Mouse (Mus musculus) erythroblast, adult 5-6 weeks (primary cell): ENCODE data around the gene 2010106E10Rik. TPM values are rescaled to one million over a fixed set of nuclear protein-coding genes. Genes with fewer than 3 reads are reported as not detected.

Experiments used
- ATAC-seq: replicated peaks from 2 replicates; pipeline ENCODE4 v1.8.0; 2016; ENCODE audit warnings: moderate number of reproducible peaks, mild to moderate bottlenecking, moderate TSS enrichment, inconsistent platforms; ENCODE audit not compliant: poor library complexity, low FRiP score, severe bottlenecking
- total RNA-seq, 2 experiments: library from RNA; stranded (forward) in 1 of 2; stranded (reverse) in 1 of 2; fragments of 150-400 nt in 1 of 2; fragments of 200-764, 138-1000 nt in 1 of 2; gene quantifications; 2 replicates each; pipeline versions ENCODE4 v1.2.3 to v1.2.4; 2015 to 2017; ENCODE audit warnings: low replicate concordance in 2 of 2

The 2010106E10Rik gene
- total RNA-seq (2015; ENCODE audit: low replicate concordance) (not detected in 2 replicates), total RNA-seq (2017; ENCODE audit: low replicate concordance) (not detected in 2 replicates)

GRCm38 (mm10) chrX:112494974-112495373 lies at the start of gene 2010106E10Rik:
TSS of gene 2010106E10Rik (plus strand) at chrX:112495274.
- no peak for ATAC-seq

GRCm38 (mm10) chrX:112505651-112506050 lies 10.6 kb downstream of the 2010106E10Rik start:
- no peak for ATAC-seq

GRCm38 (mm10) chrX:112524755-112525154 lies 29.7 kb downstream of the 2010106E10Rik start:
- no peak for ATAC-seq

- ATAC-seq = no peak
These were observed 48.0 kb downstream of the 2010106E10Rik start for GRCm38 (mm10) chrX:112543115-112543514.

- no peak for ATAC-seq
These were observed 72.6 kb downstream of the 2010106E10Rik start for GRCm38 (mm10) chrX:112567716-112568115.

GRCm38 (mm10) chrX:112600511-112601305 lies 105.6 kb downstream of the 2010106E10Rik start, which contains the start of gene Zfp711:
TSS of gene Zfp711 (plus strand) at chrX:112600526.
- no peak for ATAC-seq

- ATAC-seq = no peak
These were observed 106.4 kb downstream of the 2010106E10Rik start for GRCm38 (mm10) chrX:112601306-112602120.

Other genes with a start within 250 kb of the 2010106E10Rik start
- 0.77 and 4.2 TPM in 2 replicates for gene Apool, start 183.9 kb upstream of the 2010106E10Rik start, total RNA-seq (2015; ENCODE audit: low replicate concordance)
- 7.8 and 9.1 TPM in 2 replicates for gene Apool, start 183.9 kb upstream of the 2010106E10Rik start, total RNA-seq (2017; ENCODE audit: low replicate concordance)
- gene Satl1, start 88.5 kb upstream of the 2010106E10Rik start, total RNA-seq (2015; ENCODE audit: low replicate concordance) = not detected in 2 replicates
- not detected in 2 replicates for gene Satl1, start 88.5 kb upstream of the 2010106E10Rik start, total RNA-seq (2017; ENCODE audit: low replicate concordance)
- gene Zfp711, start 105.3 kb downstream of the 2010106E10Rik start, total RNA-seq (2015; ENCODE audit: low replicate concordance) = not detected in 2 replicates
- gene Zfp711, start 105.3 kb downstream of the 2010106E10Rik start, total RNA-seq (2017; ENCODE audit: low replicate concordance) = not detected in 2 replicates
- not detected in 2 replicates for gene Pof1b, start 203.4 kb downstream of the 2010106E10Rik start, total RNA-seq (2015; ENCODE audit: low replicate concordance)
- not detected in 2 replicates for gene Pof1b, start 203.4 kb downstream of the 2010106E10Rik start, total RNA-seq (2017; ENCODE audit: low replicate concordance)